Mouse (Mus musculus): ENCODE results near the gene Lrrc4c. TPM values are rescaled to one million over a fixed set of nuclear protein-coding genes. Genes with fewer than 3 reads are reported as not detected.

The Lrrc4c gene
- polyA plus RNA-seq (2015; fragmentation: Illumina TruSeq; extraction: RNeasy Lipid Tissue Mini Kit (QIAGEN cat#74804); ENCODE audit: insufficient read depth, low replicate concordance) = 2.6 TPM

GRCm38 (mm10) chr2:96317387-96318299 is at the start of gene Lrrc4c:
Lrrc4c (plus strand) TSS chr2:96318169.

Data from spleen, adult 10 weeks (tissue).